Mouse (Mus musculus) frontal cortex, postnatal 14 days (tissue): Measurements from ENCODE around the gene Kif4.

Experiments used
- DNase-seq, 2 experiments: peaks; one replicate each; pipeline ENCODE4 v3.0.0; 2022; ENCODE audit warnings: low spot score in 2 of 2

Kif4 gene

GRCm38 (mm10) chrX:100730266-100730665 lies 104.7 kb downstream of the Kif4 start:
- DNase-seq = no peak

- DNase-seq = no peak
Measured at GRCm38 (mm10) chrX:100734359-100734758, 108.8 kb downstream of the Kif4 start.

DNA sequence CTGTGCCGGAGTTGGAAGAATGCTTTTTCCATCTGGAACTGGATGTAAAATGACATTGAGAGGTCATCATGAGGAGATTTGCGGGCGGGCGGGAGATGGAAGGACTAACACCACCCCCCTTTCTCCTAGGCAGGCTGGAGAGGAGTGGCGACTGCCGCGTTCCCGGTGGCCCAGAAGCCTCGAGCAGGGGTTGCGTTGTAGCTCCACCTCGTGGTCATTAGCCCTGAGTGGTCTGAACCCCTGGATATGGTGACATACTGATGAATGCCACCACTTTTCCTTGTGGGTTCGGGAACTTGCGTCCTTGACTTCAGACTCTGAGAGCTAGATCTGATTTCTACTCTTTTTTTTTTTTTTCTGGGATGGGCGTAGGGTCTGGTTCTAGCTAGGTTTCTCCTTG lies 113.4 kb downstream of the Kif4 start:
- DNase-seq = peak; percentile 38 to 63

GRCm38 (mm10) chrX:100739443-100739842 lies 113.9 kb downstream of the Kif4 start:
- DNase-seq = no peak

GRCm38 (mm10) chrX:100740785-100741184 lies 115.2 kb downstream of the Kif4 start:
- no peak for DNase-seq

GRCm38 (mm10) chrX:100741940-100742339 lies 116.4 kb downstream of the Kif4 start:
- DNase-seq = peak; percentile 66

GRCm38 (mm10) chrX:100765855-100766254 lies 140.3 kb downstream of the Kif4 start:
- no peak for DNase-seq

DNA sequence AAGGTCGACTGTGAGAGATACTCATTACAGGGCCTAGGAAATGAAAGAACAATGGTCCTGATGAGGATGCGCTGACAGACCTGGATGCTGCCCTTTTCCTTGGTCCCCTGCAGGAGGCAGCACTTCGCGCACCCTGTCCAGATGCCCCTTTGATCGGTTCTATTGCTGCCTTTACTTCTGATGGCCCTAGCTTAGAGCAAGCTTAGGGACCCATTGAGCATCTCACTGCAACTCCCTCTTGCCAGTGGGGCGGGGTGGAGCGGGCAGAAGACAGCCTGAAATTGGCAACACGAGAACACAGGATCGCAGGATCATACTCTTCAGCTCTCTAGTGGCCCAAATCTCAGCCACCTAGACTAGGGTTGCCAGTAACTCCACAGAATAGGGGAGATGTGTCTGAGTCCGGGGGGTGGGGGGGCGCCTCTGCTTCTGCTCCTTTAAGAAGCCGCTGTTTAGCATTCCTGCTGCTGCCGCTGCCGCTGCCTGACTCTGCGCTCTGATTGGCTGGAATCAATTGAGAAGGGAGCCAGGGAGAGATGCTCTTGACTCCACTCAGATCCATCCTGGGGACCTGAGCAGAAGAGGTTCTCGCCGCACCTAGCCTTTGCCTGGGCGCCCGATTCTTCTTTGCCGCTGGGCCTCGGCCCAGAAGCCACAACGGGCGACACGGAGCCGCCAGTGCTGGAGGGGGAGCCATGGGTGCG lies 141.8 kb downstream of the Kif4 start, which contains the start of gene Dlg3:
Dlg3 (plus strand) TSS at position 542 of the 704 bp plus-strand sequence.
- DNase-seq = peak; percentile 51 to 53

DNA sequence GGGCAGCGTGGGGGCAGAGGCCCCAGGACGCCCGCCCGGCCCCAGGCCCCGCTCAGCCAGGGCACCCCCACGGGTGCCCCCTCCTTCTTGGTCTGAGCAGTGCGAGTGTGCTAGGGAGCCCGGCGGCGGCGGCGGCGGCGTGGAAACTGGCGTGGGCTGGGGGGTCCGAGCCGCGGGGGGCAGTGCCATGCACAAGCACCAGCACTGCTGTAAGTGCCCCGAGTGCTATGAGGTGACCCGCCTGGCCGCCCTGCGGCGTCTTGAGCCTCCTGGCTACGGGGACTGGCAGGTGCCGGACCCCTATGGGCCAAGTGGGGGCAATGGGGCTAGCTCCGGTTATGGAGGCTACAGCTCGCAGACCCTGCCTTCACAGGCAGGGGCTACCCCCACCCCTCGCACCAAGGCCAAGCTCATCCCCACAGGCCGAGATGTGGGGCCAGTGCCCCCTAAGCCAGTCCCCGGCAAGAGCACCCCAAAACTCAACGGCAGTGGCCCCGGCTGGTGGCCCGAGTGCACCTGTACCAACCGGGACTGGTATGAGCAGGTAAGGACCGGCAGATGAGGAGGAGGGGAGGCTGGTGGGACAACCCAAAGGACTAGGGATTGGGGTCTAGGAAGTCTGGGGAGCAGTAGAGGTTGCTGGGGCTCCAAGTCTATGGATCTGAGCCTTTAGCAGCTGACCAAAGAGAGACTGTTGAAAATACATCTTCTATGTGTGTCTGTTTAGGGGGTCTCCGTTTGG lies 142.5 kb downstream of the Kif4 start:
- DNase-seq = no peak

- no peak for DNase-seq
Measured at GRCm38 (mm10) chrX:100769281-100769680, 143.7 kb downstream of the Kif4 start.

DNA sequence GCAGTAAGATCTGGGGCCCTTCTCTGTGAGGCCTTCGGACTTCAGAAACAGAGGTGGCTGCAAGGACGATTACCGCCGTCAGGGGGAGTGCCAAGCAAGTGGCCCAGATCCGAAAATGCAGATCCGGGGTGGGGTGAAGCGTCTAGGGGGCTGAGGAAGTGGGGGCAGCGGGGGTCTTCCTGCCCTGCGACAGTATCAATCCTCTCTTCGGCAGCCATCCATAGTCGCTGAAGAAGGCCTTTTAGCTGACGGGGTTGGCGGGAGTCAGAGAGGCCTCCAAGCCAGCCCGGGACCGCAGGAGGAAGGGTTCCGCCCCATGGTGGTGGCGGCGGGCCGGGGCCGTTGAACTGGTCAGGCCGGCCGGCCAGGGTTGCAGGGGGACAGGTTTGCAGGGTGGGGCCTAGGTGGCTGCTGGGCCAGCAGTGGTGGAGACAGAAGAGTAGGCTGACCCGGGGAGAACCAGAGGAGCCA lies 148.8 kb downstream of the Kif4 start:
- DNase-seq = peak in 1 of 2 experiments; percentile 33

- DNase-seq = no peak
Measured at GRCm38 (mm10) chrX:100775405-100775804, 149.9 kb downstream of the Kif4 start.

- DNase-seq = peak; percentile 32 to 49
Measured at GRCm38 (mm10) chrX:100776494-100776893, 151.0 kb downstream of the Kif4 start.
